Mouse (Mus musculus) brain, adult 10 weeks (tissue): ENCODE measurements around the gene Slc4a10. TPM values are rescaled to one million over a fixed set of nuclear protein-coding genes. Genes with fewer than 3 reads are reported as not detected.

Experiments used
- polyA plus RNA-seq: library from polyadenylated mRNA; stranded (reverse); fragments of 350-450 nt; fragmentation: Illumina TruSeq; extraction: RNeasy Lipid Tissue Mini Kit (QIAGEN cat#74804); gene quantifications from one replicate; pipeline ENCODE4 v1.2.3, GENCODE M21; 2015; ENCODE audit warnings: low read depth, low replicate concordance

Gene Slc4a10
- polyA plus RNA-seq, result 119 TPM

GRCm38 (mm10) chr2:62046421-62046845 lies at the start of gene Slc4a10:
Gene Slc4a10 (plus strand): TSS chr2:62046462.

Other genes with a start within 250 kb of the Slc4a10 start
- gene Tbr1, start 243.5 kb upstream of the Slc4a10 start, polyA plus RNA-seq, result 48.3 TPM